Mouse (Mus musculus) heart, adult 2 months (tissue): Measurements from ENCODE around the gene Nrg4.

Experiments
- CTCF ChIP-seq: fragments of 200-600 bp; IDR thresholded peaks from 2 replicates; pipeline ENCODE4 v1.8.1; 2022; ENCODE audit warnings: antibody characterized with exemption, mild to moderate bottlenecking, moderate library complexity
- POLR2A ChIP-seq: fragments of 200-500 bp; IDR thresholded peaks from 2 replicates; pipeline ENCODE4 v1.6.1; 2011; ENCODE audit warnings: mild to moderate bottlenecking, low read depth, low read length, control low read depth; ENCODE audit not compliant: insufficient read depth

GRCm38 (mm10) chr9:55246440-55246839 is 80.2 kb downstream of the Nrg4 start:
- no peak for TF ChIP-seq CTCF
- no peak for TF ChIP-seq POLR2A
